In the genomic region with DNA sequence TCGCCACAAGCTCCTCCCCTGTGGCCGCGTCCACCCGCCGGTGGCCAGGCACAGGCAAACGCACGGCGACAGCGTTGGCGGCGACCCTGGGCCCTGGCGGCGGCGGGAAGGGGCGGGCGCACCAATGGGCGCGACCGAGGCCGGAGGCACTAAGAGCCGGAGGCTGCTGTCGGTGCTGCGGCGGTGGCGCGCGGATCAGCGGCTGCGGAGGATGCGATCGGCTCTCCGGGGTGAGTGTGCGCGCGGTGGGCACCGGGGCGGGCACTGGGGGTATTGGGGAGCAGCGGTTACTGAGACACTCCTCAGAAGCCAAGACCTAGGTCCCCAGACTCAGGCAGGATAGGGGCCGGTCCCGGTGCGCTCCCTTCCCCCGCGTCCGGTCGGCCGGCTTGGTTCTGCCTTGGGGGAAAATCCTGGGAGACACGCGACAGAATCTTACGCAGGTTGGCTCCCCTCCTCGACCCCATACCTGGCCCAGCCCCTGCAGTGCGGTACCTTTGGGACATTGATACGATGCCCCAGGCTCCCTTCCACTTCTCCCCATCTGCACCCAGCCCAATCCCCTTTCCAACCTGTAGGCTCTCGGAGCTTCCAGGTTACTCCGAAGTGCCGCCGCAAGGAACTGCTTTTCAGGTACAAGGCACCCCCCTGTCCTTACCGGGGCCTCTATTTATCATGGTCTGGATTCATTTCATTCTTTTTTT, we compare ENCODE assay signal across 7 mouse cellular contexts. TPM values are rescaled to one million over a fixed set of nuclear protein-coding genes. Genes with fewer than 3 reads are reported as not detected.
A peak's percentile ranks its signal among the peaks of the same experiment; 100 is the strongest.
DNase-seq lines count a peak whose midpoint lies in the region; ATAC-seq and TF ChIP-seq lines count a peak whose summit lies in the region.

A gene (plus strand): TSS at position 115 of the 704 bp plus-strand sequence.

- H3K4me1 ChIP-seq in heart, embryonic 11.5 days (ENCODE audit: control insufficient read depth, insufficient read depth, low read length): 0 out of 2 replicates have a peak, but pooled peaks cover 7% of the 10 kb centered on the region
- peaks cover 6% of the 10 kb centered on the region for H3K4me1 ChIP-seq in lung, postnatal 0 days (ENCODE audit: insufficient read depth, low read depth, low read length)
- peaks cover 7% of the 10 kb centered on the region for H3K4me1 ChIP-seq in stomach, embryonic 16.5 days (ENCODE audit: control insufficient read depth, insufficient read depth, low read length)

- WGBS in heart, embryonic 11.5 days (ENCODE audit: insufficient replicate concordance): 1% methylated on average over 55 of the region's 57 CpGs
- WGBS in lung, postnatal 0 days: 3% methylated on average over 35 of the region's 57 CpGs
- 2% methylated on average over 57 of the region's 57 CpGs for WGBS in stomach, embryonic 16.5 days

- peak within 1 kb of the TSS; percentile 47; the same call in 1 of the 2 replicates for H3K9ac ChIP-seq in heart, embryonic 11.5 days (ENCODE audit: low read depth, low read length)
- no peak within 1 kb of the TSS for H3K9ac ChIP-seq in lung, postnatal 0 days (replicated peaks; ENCODE audit: low read depth)
- H3K9ac ChIP-seq in stomach, embryonic 16.5 days (ENCODE audit: low read length): peak within 1 kb of the TSS; percentile 56

- H3K4me3 ChIP-seq in heart, embryonic 11.5 days (ENCODE audit: low read depth, low read length): peak within 1 kb of the TSS; percentile 64
- peak within 1 kb of the TSS; percentile 41 for H3K4me3 ChIP-seq in lung, postnatal 0 days (ENCODE audit: low read depth, low read length)
- H3K4me3 ChIP-seq in stomach, embryonic 16.5 days (replicated peaks; ENCODE audit: low read length): peak within 1 kb of the TSS; percentile 59

- TF ChIP-seq CTCF in lung, postnatal 0 days (IDR thresholded peaks at IDR 0.05): no peak

- no peak for TF ChIP-seq EP300 in lung, postnatal 0 days (IDR thresholded peaks at IDR 0.05)

- no peak within 1 kb of the TSS for H3K27ac ChIP-seq in heart, embryonic 11.5 days (ENCODE audit: low read depth, low read length)
- H3K27ac ChIP-seq in lung, postnatal 0 days (ENCODE audit: low read length): no peak within 1 kb of the TSS
- H3K27ac ChIP-seq in stomach, embryonic 16.5 days (ENCODE audit: low read length): no peak within 1 kb of the TSS

- peaks cover 42% of the 10 kb centered on the region for H3K27me3 ChIP-seq in heart, embryonic 11.5 days (ENCODE audit: control insufficient read depth, insufficient read depth, low read length)
- H3K27me3 ChIP-seq in lung, postnatal 0 days (replicated peaks; ENCODE audit: insufficient read depth, low read length): peaks cover 28% of the 10 kb centered on the region
- H3K27me3 ChIP-seq in stomach, embryonic 16.5 days (ENCODE audit: control insufficient read depth, insufficient read depth, low read length): peaks cover 29% of the 10 kb centered on the region

- peak; percentile 15 for DNase-seq in urinary bladder, postnatal 25 days (ENCODE audit: low spot score)
- DNase-seq in urinary bladder, adult 2 months (ENCODE audit: low spot score): no peak
- peak; percentile 56 for DNase-seq in cerebellum, adult 9-11 months
- peak; percentile 19 for DNase-seq in kidney, postnatal 14 days
- no peak for DNase-seq in lung, postnatal 0 days (ENCODE audit: low spot score)

- ATAC-seq in heart, embryonic 11.5 days (replicated peaks; ENCODE audit: insufficient number of reproducible peaks, low FRiP score, low TSS enrichment): peak; percentile 35; the same call in 1 of the 2 replicates
- ATAC-seq in lung, postnatal 0 days: no peak
- ATAC-seq in stomach, embryonic 16.5 days (ENCODE audit: insufficient read depth, low FRiP score): peak; percentile 33; the same call in 1 of the 2 replicates

- H3K36me3 ChIP-seq in heart, embryonic 11.5 days (ENCODE audit: control insufficient read depth, insufficient read depth, low read length): no peaks in the 10 kb centered on the region
- no peaks in the 10 kb centered on the region for H3K36me3 ChIP-seq in lung, postnatal 0 days (ENCODE audit: insufficient read depth, low read length)
- H3K36me3 ChIP-seq in stomach, embryonic 16.5 days (ENCODE audit: control insufficient read depth, insufficient read depth, low read length): no peaks in the 10 kb centered on the region

- H3K4me2 ChIP-seq in heart, embryonic 11.5 days: peak within 1 kb of the TSS; percentile 97
- H3K4me2 ChIP-seq in lung, postnatal 0 days (replicated peaks; ENCODE audit: low read depth, low read length): peak within 1 kb of the TSS; percentile 73
- H3K4me2 ChIP-seq in stomach, embryonic 16.5 days (ENCODE audit: low read depth, low read length): peak within 1 kb of the TSS; percentile 93

- no peaks in the 10 kb centered on the region for H3K9me3 ChIP-seq in heart, embryonic 11.5 days (replicated peaks; ENCODE audit: control insufficient read depth, low read length)
- no peaks in the 10 kb centered on the region for H3K9me3 ChIP-seq in lung, postnatal 0 days (ENCODE audit: low read length)
- no peaks in the 10 kb centered on the region for H3K9me3 ChIP-seq in stomach, embryonic 16.5 days (replicated peaks; ENCODE audit: control insufficient read depth, low read length)

RNA-seq across cellular contexts. Expression of the gene that starts here (rescaled TPM):
- polyA plus RNA-seq in urinary bladder, adult 2 months (2012; rRNA removed): 3.4 TPM in 2 replicates
- 0.21 and 0.27 TPM in 2 replicates for polyA plus RNA-seq in heart, embryonic 11.5 days (2014; fragmentation: Nextera tagmentation; extraction: Ambion mirVana)
- 0.14 and 0.26 TPM in 2 replicates for polyA plus RNA-seq in lung, postnatal 0 days (2015; fragmentation: Nextera tagmentation; extraction: Ambion mirVana)
- 1.5 and 2.4 TPM in 2 replicates for polyA plus RNA-seq in stomach, embryonic 16.5 days (2015; fragmentation: Nextera tagmentation; extraction: Ambion mirVana)

Comparison
In these comparisons a context has a peak if more than half of its experiments do, and no peak if none do; other contexts are left out.
1. DNase-seq: peak in urinary bladder, postnatal 25 days (single experiment), cerebellum, adult 9-11 months (single experiment) and kidney, postnatal 14 days (single experiment); none in urinary bladder, adult 2 months (single experiment) and lung, postnatal 0 days (single experiment).
2. Peak in ATAC-seq, H3K4me3 ChIP-seq, H3K9ac ChIP-seq and H3K4me2 ChIP-seq in heart, embryonic 11.5 days; RNA of the gene not detected or under 1 TPM.
3. Peak in every context shown above with its lines, with median percentiles within 50 percentile points of each other: H3K4me2 ChIP-seq and H3K4me3 ChIP-seq.